Mouse (Mus musculus): ENCODE results near the gene Pramef6. TPM values are rescaled to one million over a fixed set of nuclear protein-coding genes. Genes with fewer than 3 reads are reported as not detected.
"Not testable (repeated sequence)": the region's sequence is repeated elsewhere in the genome, so short reads cannot be mapped to it uniquely, and the experiment has no call there.

The Pramef6 gene
- not detected in 2 replicates for polyA plus RNA-seq (2015; fragmentation: Nextera tagmentation; extraction: Ambion mirVana)

DNA sequence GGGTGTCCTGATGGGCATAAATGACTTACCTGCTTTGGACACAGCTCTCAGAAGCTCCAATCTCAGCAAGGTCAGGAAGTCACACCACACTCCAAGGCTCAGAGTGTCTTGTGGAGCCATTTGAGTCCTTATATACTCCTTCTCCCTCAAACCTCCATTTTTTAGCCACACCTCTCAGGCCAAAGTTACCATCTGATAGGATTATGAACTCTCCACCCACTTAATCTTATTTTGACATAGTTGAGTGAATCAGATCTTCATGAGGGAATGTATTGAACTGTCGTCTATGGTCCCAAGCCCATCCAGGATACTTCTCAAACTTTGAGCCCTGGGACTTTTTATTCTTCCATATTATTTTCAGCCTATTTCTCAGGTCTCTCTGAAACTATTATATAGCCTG, at the start of gene Pramef6:
TSS of gene Pramef6 (minus strand) at position 101 of the 400 bp plus-strand sequence.
- H3K27ac ChIP-seq; ATAC-seq (ENCODE audit: low FRiP score, low read depth); H3K27me3 ChIP-seq; H3K9me3 ChIP-seq; H3K9ac ChIP-seq; H3K4me1 ChIP-seq; H3K4me3 ChIP-seq; H3K36me3 ChIP-seq; H3K4me2 ChIP-seq (replicated peaks): not testable (repeated sequence)
- 84% methylated on average over 1 of the region's 1 CpGs for WGBS

DNA sequence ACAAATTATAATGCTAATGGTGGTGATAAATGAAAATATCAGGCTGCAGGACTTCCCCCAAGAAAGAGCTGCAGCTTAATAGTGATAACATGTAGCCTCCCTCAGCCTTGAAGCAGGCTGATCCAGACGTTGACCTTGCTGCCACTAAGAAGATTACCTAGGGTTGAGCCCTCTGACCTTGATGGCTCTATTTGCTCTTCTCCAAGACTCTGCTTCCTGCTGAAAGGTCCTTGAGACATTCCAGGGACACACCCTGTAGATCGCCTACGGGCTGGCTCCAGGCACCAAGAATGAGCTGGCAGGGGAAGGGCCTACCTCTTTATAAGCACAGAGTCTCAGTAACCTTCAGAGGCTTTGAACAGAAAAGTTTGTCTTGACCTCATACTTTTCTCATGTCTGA, 5.8 kb downstream of the Pramef6 start:
- H3K27me3 ChIP-seq = not testable (repeated sequence)
- H3K9me3 ChIP-seq = peaks cover 16% of the 10 kb centered on the region

DNA sequence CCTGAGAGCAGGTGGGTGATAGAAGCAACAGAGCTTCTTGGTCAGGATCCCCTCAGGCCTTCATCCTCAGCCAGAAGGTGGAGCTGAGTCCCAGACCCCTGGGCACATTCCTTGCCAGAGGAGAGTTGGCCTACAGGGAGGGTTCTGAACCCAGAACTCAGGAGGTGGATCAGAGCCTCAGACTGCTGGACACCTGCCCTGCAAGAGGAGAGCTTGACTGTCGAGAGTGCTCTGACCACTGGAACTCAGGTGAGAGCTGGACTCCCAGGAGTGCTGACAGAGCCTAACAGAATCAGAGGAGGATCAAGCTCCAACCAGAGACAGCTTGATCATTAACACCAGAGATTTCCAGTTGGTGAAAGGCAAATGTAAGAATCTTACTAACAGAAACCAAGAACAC, 17.8 kb downstream of the Pramef6 start:
- not testable (repeated sequence) for H3K36me3 ChIP-seq; H3K4me3 ChIP-seq; H3K27me3 ChIP-seq; H3K9ac ChIP-seq; H3K27ac ChIP-seq; H3K4me1 ChIP-seq; H3K4me2 ChIP-seq (replicated peaks); ATAC-seq (ENCODE audit: low FRiP score, low read depth)
- H3K9me3 ChIP-seq = peaks cover 22% of the 10 kb centered on the region
- 83% methylated on average over 1 of the region's 1 CpGs for WGBS

More for the DNA sequence above, 5.8 kb downstream of the Pramef6 start:
- not testable (repeated sequence) for H3K36me3 ChIP-seq; H3K27ac ChIP-seq; ATAC-seq (ENCODE audit: low FRiP score, low read depth); H3K4me2 ChIP-seq (replicated peaks); H3K4me1 ChIP-seq; H3K4me3 ChIP-seq; H3K9ac ChIP-seq
- WGBS = 87% methylated on average over 3 of the region's 3 CpGs

DNA sequence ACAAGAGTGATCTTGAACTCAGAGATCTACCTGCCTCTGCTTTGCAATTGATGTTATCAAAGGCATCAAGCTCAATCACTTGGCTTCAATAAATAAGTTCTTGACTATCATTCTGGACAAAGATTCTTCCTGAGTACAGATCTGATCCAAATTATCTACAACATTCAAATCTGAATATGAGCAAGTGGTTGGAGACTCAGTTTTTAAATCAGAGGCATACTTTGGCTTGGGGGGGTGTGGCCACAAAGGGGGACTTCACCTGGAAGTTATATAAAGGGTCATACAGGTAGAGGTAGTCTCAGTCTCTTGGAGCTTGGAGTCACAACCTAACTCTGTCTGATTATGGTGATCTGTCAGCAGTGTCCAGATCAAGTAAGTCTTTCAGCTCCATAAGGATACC, 54.0 kb downstream of the Pramef6 start, which contains the start of gene Gm13103:
TSS of gene Gm13103 (plus strand) at position 301 of the 400 bp plus-strand sequence.
- not testable (repeated sequence) for H3K4me1 ChIP-seq; ATAC-seq (ENCODE audit: low FRiP score, low read depth); H3K4me2 ChIP-seq (replicated peaks); H3K36me3 ChIP-seq; H3K27ac ChIP-seq; H3K27me3 ChIP-seq; H3K9ac ChIP-seq; H3K4me3 ChIP-seq
- H3K9me3 ChIP-seq = peaks cover 31% of the 10 kb centered on the region

Other genes starting within 250 kb of the Pramef6 start
- gene Gm13088, start 243.1 kb downstream of the Pramef6 start, polyA plus RNA-seq (2015; fragmentation: Nextera tagmentation; extraction: Ambion mirVana) = not detected in 2 replicates
- gene Gm13089, start 197.7 kb downstream of the Pramef6 start, polyA plus RNA-seq (2015; fragmentation: Nextera tagmentation; extraction: Ambion mirVana) = not detected in 2 replicates
- not detected in 2 replicates for gene Gm13078, start 180.9 kb downstream of the Pramef6 start, polyA plus RNA-seq (2015; fragmentation: Nextera tagmentation; extraction: Ambion mirVana)
- not detected in 2 replicates for gene Gm13023, start 111.0 kb downstream of the Pramef6 start, polyA plus RNA-seq (2015; fragmentation: Nextera tagmentation; extraction: Ambion mirVana)
- not detected in 2 replicates for gene Gm13084, start 84.3 kb downstream of the Pramef6 start, polyA plus RNA-seq (2015; fragmentation: Nextera tagmentation; extraction: Ambion mirVana)
- not detected in 2 replicates for gene Gm13103, start 53.9 kb downstream of the Pramef6 start, polyA plus RNA-seq (2015; fragmentation: Nextera tagmentation; extraction: Ambion mirVana)
- not detected in 2 replicates for gene Pramef25, start 50.6 kb upstream of the Pramef6 start, polyA plus RNA-seq (2015; fragmentation: Nextera tagmentation; extraction: Ambion mirVana)
- not detected in 2 replicates for gene Gm13101, start 66.6 kb upstream of the Pramef6 start, polyA plus RNA-seq (2015; fragmentation: Nextera tagmentation; extraction: Ambion mirVana)
- gene Pramef17, start 94.0 kb upstream of the Pramef6 start, polyA plus RNA-seq (2015; fragmentation: Nextera tagmentation; extraction: Ambion mirVana) = not detected in 2 replicates
- not detected in 2 replicates for gene Pramel4, start 158.7 kb upstream of the Pramef6 start, polyA plus RNA-seq (2015; fragmentation: Nextera tagmentation; extraction: Ambion mirVana)
- gene Gm13102, start 206.1 kb upstream of the Pramef6 start, polyA plus RNA-seq (2015; fragmentation: Nextera tagmentation; extraction: Ambion mirVana) = not detected in 2 replicates